Mouse (Mus musculus) liver, adult 2 months (tissue): Measurements from ENCODE around the gene Foxc2.

Experiments used
- CTCF ChIP-seq: fragments of 200-500 bp; IDR thresholded peaks from 2 replicates; pipeline ENCODE4 v1.5.1; 2011; ENCODE audit warnings: low read depth, low read length, control low read depth
- POLR2A ChIP-seq: fragments of 200-500 bp; IDR thresholded peaks from 2 replicates; pipeline ENCODE4 v1.6.1; 2011; ENCODE audit warnings: low read length, control low read depth; ENCODE audit not compliant: insufficient read depth; ENCODE audit errors: extremely low read depth

DNA sequence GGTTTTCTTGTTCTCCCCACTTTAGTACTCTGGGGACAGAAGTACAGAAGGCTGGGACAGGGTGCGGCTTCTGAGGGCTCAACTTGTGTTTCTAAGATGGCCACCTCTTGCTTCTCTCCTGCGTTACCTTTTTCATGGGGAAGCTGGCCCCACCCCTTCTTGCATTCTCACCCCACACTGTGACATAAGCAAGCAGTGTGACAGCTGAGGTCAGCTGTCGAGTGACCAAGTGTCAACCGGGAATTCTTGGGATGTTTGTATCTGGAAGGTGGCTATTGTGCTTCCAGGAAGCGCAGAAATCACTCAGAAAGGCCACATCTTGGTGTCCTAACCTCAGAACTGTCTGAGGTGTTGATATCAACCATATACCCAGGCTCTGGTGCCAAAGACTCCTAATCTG is 52.1 kb downstream of the Foxc2 start:
- TF ChIP-seq CTCF, result no peak
- no peak for TF ChIP-seq POLR2A
